Mouse (Mus musculus): ENCODE results near the gene Ccdc6. TPM values are rescaled to one million over a fixed set of nuclear protein-coding genes. Genes with fewer than 3 reads are reported as not detected.

Ccdc6 gene
- polyA plus RNA-seq, 1 experiment from 2014 or later: 14.0 TPM

- Histone ChIP-seq H3K4me2 (ENCODE audit: low read depth, low read length) (no peak overlapping the region), H3K9me3 (replicated peaks; ENCODE audit: control insufficient read depth, low read length) (peaks cover 6% of the 10 kb centered on the region), H3K4me3 (ENCODE audit: low read length) (no peak overlapping the region), H3K4me1 (ENCODE audit: control insufficient read depth, insufficient read depth, low read length) (peaks cover 12% of the 10 kb centered on the region), H3K36me3 (ENCODE audit: control insufficient read depth, insufficient read depth) (no peaks in the 10 kb centered on the region), H3K27ac (ENCODE audit: low read length) (no peak overlapping the region), H3K9ac (ENCODE audit: low read length) (no peak overlapping the region), H3K27me3 (ENCODE audit: control insufficient read depth, insufficient read depth, low read length) (no peaks in the 10 kb centered on the region)
- 43% methylated on average over 12 of the region's 12 CpGs for WGBS
- no peak for ATAC-seq (replicated peaks; ENCODE audit: extremely low read depth, insufficient read depth, low FRiP score)
Observed at GRCm38 (mm10) chr10:70085256-70085961, 11.5 kb upstream of the Ccdc6 start.

- 84% methylated on average over 5 of the region's 5 CpGs for WGBS
- Histone ChIP-seq H3K27ac (ENCODE audit: low read length) (no peak overlapping the region), H3K9me3 (replicated peaks; ENCODE audit: control insufficient read depth, low read length) (peaks cover 6% of the 10 kb centered on the region), H3K4me1 (ENCODE audit: control insufficient read depth, insufficient read depth, low read length) (no peaks in the 10 kb centered on the region; the same call in none of the 2 replicates), H3K4me3 (ENCODE audit: low read length) (no peak overlapping the region), H3K27me3 (ENCODE audit: control insufficient read depth, insufficient read depth, low read length) (no peaks in the 10 kb centered on the region), H3K36me3 (ENCODE audit: control insufficient read depth, insufficient read depth) (no peaks in the 10 kb centered on the region), H3K4me2 (ENCODE audit: low read depth, low read length) (no peak overlapping the region), H3K9ac (ENCODE audit: low read length) (no peak overlapping the region)
- no peak for ATAC-seq (replicated peaks; ENCODE audit: extremely low read depth, insufficient read depth, low FRiP score)
Observed at GRCm38 (mm10) chr10:70088788-70089187, 8.1 kb upstream of the Ccdc6 start.

- ATAC-seq (replicated peaks; ENCODE audit: extremely low read depth, insufficient read depth, low FRiP score): no peak
- Histone ChIP-seq H3K4me2 (ENCODE audit: low read depth, low read length) (no peak overlapping the region), H3K4me3 (ENCODE audit: low read length) (no peak overlapping the region), H3K4me1 (ENCODE audit: control insufficient read depth, insufficient read depth, low read length) (peaks cover 17% of the 10 kb centered on the region), H3K36me3 (ENCODE audit: control insufficient read depth, insufficient read depth) (no peaks in the 10 kb centered on the region), H3K27me3 (ENCODE audit: control insufficient read depth, insufficient read depth, low read length) (no peaks in the 10 kb centered on the region), H3K9ac (ENCODE audit: low read length) (no peak overlapping the region), H3K9me3 (replicated peaks; ENCODE audit: control insufficient read depth, low read length) (peaks cover 6% of the 10 kb centered on the region), H3K27ac (ENCODE audit: low read length) (no peak overlapping the region)
- 63% methylated on average over 4 of the region's 4 CpGs for WGBS
Observed at GRCm38 (mm10) chr10:70091876-70092462, 5.0 kb upstream of the Ccdc6 start.

DNA sequence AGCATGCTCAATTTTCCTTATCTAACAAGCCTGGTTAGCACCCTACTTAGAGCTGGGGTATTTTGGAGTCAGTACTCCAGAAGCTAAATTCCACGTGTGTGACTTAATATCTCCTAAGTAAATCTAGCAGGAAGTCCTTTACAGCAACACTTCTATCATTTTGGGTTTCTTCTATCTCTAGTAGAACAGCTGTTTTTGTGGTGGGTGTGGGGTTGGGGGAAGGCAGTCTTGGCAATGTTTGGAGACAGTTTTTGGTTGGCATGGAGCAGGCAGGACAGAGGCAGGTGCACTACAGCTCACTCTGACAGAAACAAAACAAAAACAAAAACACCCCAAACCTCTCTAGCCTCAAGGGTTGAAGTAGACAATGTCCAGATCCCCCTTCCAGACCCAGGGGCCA, 3.1 kb upstream of the Ccdc6 start:
- WGBS: 32% methylated on average over 1 of the region's 1 CpGs
- no peaks in the 10 kb centered on the region for H3K36me3 ChIP-seq (ENCODE audit: control insufficient read depth, insufficient read depth)
- H3K9me3 ChIP-seq (replicated peaks; ENCODE audit: control insufficient read depth, low read length): no peaks in the 10 kb centered on the region
- no peak for ATAC-seq (replicated peaks; ENCODE audit: extremely low read depth, insufficient read depth, low FRiP score)
- no peak overlapping the region for H3K4me3 ChIP-seq (ENCODE audit: low read length)
- H3K9ac ChIP-seq (ENCODE audit: low read length): no peak overlapping the region
- H3K4me1 ChIP-seq (ENCODE audit: control insufficient read depth, insufficient read depth, low read length): peaks cover 23% of the 10 kb centered on the region
- H3K27me3 ChIP-seq (ENCODE audit: control insufficient read depth, insufficient read depth, low read length): no peaks in the 10 kb centered on the region
- no peak overlapping the region for H3K4me2 ChIP-seq (ENCODE audit: low read depth, low read length)
- H3K27ac ChIP-seq (ENCODE audit: low read length): no peak overlapping the region

DNA sequence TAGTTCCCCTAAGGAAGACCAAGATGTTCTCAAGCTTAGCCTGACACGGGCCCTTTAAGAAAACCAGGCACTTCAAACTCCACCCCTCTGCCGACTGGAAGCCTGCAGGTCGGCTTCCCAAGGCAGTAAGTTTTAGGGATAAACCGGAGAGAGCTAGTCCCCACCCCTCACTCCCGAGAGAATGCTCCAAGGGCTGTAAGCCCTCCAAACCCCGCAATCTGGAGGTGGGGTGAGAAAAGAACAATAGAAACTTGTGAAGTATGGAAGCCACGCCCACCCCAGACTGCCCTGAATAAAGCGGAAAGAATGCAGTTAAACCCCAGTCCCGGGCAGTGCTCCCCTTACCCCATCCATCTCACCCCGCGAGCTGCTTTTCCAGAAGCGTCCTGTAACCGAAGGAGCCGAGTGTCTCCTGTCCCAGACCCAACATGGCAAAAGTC, 1.9 kb upstream of the Ccdc6 start:
- under 1% methylated on average over 14 of the region's 14 CpGs for WGBS
- Histone ChIP-seq H3K9ac (ENCODE audit: low read length) (peak overlapping the region; percentile 76), H3K4me3 (ENCODE audit: low read length) (peak overlapping the region; percentile 99), H3K36me3 (ENCODE audit: control insufficient read depth, insufficient read depth) (no peaks in the 10 kb centered on the region), H3K4me2 (ENCODE audit: low read depth, low read length) (peak overlapping the region; percentile 82), H3K9me3 (replicated peaks; ENCODE audit: control insufficient read depth, low read length) (no peaks in the 10 kb centered on the region), H3K27ac (ENCODE audit: low read length) (peak overlapping the region; percentile 92), H3K4me1 (ENCODE audit: control insufficient read depth, insufficient read depth, low read length) (peaks cover 36% of the 10 kb centered on the region), H3K27me3 (ENCODE audit: control insufficient read depth, insufficient read depth, low read length) (no peaks in the 10 kb centered on the region)
- ATAC-seq (replicated peaks; ENCODE audit: extremely low read depth, insufficient read depth, low FRiP score): 0 out of 2 replicates have a peak, but pooled peaks have one; percentile 4

DNA sequence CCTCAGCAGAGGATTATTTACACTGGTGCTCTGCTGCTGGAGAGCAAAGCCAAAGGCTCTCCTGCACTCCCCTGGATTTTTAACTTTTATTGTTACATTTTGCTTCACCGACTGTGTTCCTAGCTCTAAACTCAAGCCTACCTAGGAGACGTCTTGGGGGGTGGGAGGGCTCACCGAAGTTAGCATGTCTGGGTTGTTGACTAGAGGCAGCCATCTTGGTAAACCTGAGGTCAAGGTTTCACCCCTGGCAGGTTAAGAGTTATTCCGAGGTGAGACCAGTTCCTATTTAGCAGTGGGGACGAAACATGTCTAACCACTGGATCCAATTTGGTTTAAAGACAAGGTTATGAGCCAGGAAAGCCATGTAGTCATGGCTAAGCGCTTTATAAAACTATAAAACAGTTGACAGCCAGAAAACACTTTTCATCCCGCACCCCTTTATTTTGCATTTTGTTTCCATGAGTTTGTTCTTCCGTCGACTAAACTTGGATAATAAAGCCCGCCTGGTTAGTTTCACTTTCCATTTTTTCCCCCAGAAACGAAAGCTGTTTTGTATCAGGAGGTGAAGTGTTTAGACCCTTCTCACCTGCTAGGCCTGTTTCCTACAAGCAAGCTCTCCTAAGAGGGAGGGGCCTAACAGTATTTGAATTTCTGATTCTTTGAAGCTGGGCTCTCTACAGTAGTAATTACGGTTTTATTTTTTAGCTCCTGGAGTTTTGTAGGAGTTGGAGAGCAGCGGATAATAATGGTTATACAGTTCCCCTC, 1.2 kb upstream of the Ccdc6 start:
- H3K27ac ChIP-seq (ENCODE audit: low read length): peak overlapping the region; percentile 92
- peaks cover 37% of the 10 kb centered on the region for H3K4me1 ChIP-seq (ENCODE audit: control insufficient read depth, insufficient read depth, low read length)
- no peaks in the 10 kb centered on the region for H3K36me3 ChIP-seq (ENCODE audit: control insufficient read depth, insufficient read depth)
- 25% methylated on average over 13 of the region's 13 CpGs for WGBS
- H3K4me3 ChIP-seq (ENCODE audit: low read length): peak overlapping the region; percentile 99
- H3K9me3 ChIP-seq (replicated peaks; ENCODE audit: control insufficient read depth, low read length): no peaks in the 10 kb centered on the region
- H3K27me3 ChIP-seq (ENCODE audit: control insufficient read depth, insufficient read depth, low read length): no peaks in the 10 kb centered on the region
- peak overlapping the region; percentile 99 for H3K9ac ChIP-seq (ENCODE audit: low read length)
- no peak for ATAC-seq (replicated peaks; ENCODE audit: extremely low read depth, insufficient read depth, low FRiP score)
- H3K4me2 ChIP-seq (ENCODE audit: low read depth, low read length): peak overlapping the region; percentile 82

DNA sequence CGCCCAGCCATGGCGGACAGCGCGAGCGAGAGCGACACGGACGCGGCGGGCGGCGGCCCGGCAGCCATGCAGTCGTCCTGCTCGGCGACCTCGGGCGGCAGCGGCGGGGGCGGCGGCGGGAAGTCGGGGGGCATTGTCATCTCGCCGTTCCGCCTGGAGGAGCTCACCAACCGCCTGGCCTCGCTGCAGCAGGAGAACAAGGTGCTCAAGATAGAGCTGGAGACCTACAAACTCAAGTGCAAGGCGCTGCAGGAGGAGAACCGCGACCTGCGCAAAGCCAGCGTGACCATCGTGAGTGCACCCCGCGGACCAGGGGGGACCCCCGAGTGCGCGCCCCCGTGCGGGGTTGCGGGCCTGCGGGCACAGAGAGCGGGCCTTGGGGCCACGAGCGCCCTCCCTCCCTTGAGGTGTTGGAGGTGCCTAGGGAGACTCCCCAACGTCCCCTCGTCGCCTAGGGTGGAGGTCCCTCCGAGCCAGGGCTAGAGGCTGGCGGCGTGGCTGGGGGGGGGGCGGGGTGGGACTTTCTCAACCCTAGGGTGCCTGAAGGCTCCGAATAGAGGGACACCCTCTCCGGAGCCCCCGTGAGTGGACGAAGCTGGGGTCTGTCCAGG, 475 bp downstream of the Ccdc6 start:
- peak overlapping the region; percentile 92 for H3K27ac ChIP-seq (ENCODE audit: low read length)
- H3K4me2 ChIP-seq (ENCODE audit: low read depth, low read length): peak overlapping the region; percentile 87
- peaks cover 37% of the 10 kb centered on the region for H3K4me1 ChIP-seq (ENCODE audit: control insufficient read depth, insufficient read depth, low read length)
- WGBS: under 1% methylated on average over 58 of the region's 58 CpGs
- ATAC-seq (replicated peaks; ENCODE audit: extremely low read depth, insufficient read depth, low FRiP score): peak; percentile 4
- peak overlapping the region; percentile 99 for H3K9ac ChIP-seq (ENCODE audit: low read length)
- peaks cover 4% of the 10 kb centered on the region; the same call in 1 of the 2 replicates for H3K36me3 ChIP-seq (ENCODE audit: control insufficient read depth, insufficient read depth)
- peaks cover 7% of the 10 kb centered on the region for H3K9me3 ChIP-seq (replicated peaks; ENCODE audit: control insufficient read depth, low read length)
- H3K27me3 ChIP-seq (ENCODE audit: control insufficient read depth, insufficient read depth, low read length): no peaks in the 10 kb centered on the region
- peak overlapping the region; percentile 99 for H3K4me3 ChIP-seq (ENCODE audit: low read length)

- peak; percentile 39 for ATAC-seq (replicated peaks; ENCODE audit: extremely low read depth, insufficient read depth, low FRiP score)
- peak overlapping the region; percentile 92 for H3K27ac ChIP-seq (ENCODE audit: low read length)
- peaks cover 7% of the 10 kb centered on the region for H3K9me3 ChIP-seq (replicated peaks; ENCODE audit: control insufficient read depth, low read length)
Observed at GRCm38 (mm10) chr10:70097911-70098569, 1.1 kb downstream of the Ccdc6 start.

More at GRCm38 (mm10) chr10:70097911-70098569, 1.1 kb downstream of the Ccdc6 start:
- H3K4me3 ChIP-seq (ENCODE audit: low read length): peak overlapping the region; percentile 99
- under 1% methylated on average over 29 of the region's 29 CpGs for WGBS
- peaks cover 4% of the 10 kb centered on the region; the same call in 1 of the 2 replicates for H3K36me3 ChIP-seq (ENCODE audit: control insufficient read depth, insufficient read depth)
- H3K27me3 ChIP-seq (ENCODE audit: control insufficient read depth, insufficient read depth, low read length): no peaks in the 10 kb centered on the region
- peak overlapping the region; percentile 99 for H3K9ac ChIP-seq (ENCODE audit: low read length)
- peaks cover 37% of the 10 kb centered on the region for H3K4me1 ChIP-seq (ENCODE audit: control insufficient read depth, insufficient read depth, low read length)
- peak overlapping the region; percentile 87 for H3K4me2 ChIP-seq (ENCODE audit: low read depth, low read length)
